Mouse (Mus musculus): Measurements from ENCODE around the gene Misp.

The Misp gene

GRCm38 (mm10) chr10:79873715-79874289 lies 53.0 kb downstream of the Misp start:
- ATAC-seq (ENCODE audit: low TSS enrichment): no peak

- peak; percentile 14; the same call in 1 of the 2 replicates for ATAC-seq (ENCODE audit: low TSS enrichment)
Observed at GRCm38 (mm10) chr10:79874290-79874862, 53.6 kb downstream of the Misp start, which contains the start of the genes Prtn3 and Plppr3. Prtn3 (plus strand) TSS chr10:79874476. Plppr3 (minus strand) TSS chr10:79874634.

GRCm38 (mm10) chr10:79877174-79877573 lies 56.4 kb downstream of the Misp start:
- no peak for ATAC-seq (ENCODE audit: low TSS enrichment)

GRCm38 (mm10) chr10:79877757-79878156 lies 57.0 kb downstream of the Misp start:
- ATAC-seq (ENCODE audit: low TSS enrichment): no peak

- no peak for ATAC-seq (ENCODE audit: low TSS enrichment)
Observed at GRCm38 (mm10) chr10:79879527-79879926, 58.7 kb downstream of the Misp start.

Data from frontal cortex, adult (tissue).